Mouse (Mus musculus) layer of hippocampus, adult 2 months (tissue): ENCODE measurements at regions not wholly inside any gene's neighbourhood (a gene's known extent, or its start where the extent isn't known, plus 50 kb on each side); places are given as distances from the start of the nearest gene placed in this dataset.

Experiments used
- DNase-seq, 2 experiments: peaks; one replicate each; pipeline ENCODE4 v3.0.0; 2022; ENCODE audit warnings: low spot score in 2 of 2
- H3K27ac ChIP-seq: fragments of 200-600 bp; 2 replicates; pipeline ENCODE4 v1.8.1; 2022
- H3K4me3 ChIP-seq: fragments of 200-600 bp; 2 replicates; pipeline ENCODE4 v1.8.1; 2022; ENCODE audit warnings: mild to moderate bottlenecking
- CTCF ChIP-seq: fragments of 200-600 bp; conservative IDR thresholded peaks from 2 replicates; pipeline ENCODE4 v1.8.1; 2022; ENCODE audit warnings: antibody characterized with exemption, mild to moderate bottlenecking, moderate library complexity

- TF ChIP-seq CTCF: no peak
- Histone ChIP-seq H3K27ac (no peak overlapping the region), H3K4me3 (no peak overlapping the region)
- DNase-seq: no peak
Observed at GRCm38 (mm10) chr7:136402688-136403597, 491.5 kb upstream of the Mgmt start.

- DNase-seq: no peak
- TF ChIP-seq CTCF: no peak
- Histone ChIP-seq H3K4me3 (no peak overlapping the region), H3K27ac (no peak overlapping the region)
Observed at GRCm38 (mm10) chr7:136405391-136405790, 489.0 kb upstream of the Mgmt start.

GRCm38 (mm10) chr7:136406258-136407100 is 487.9 kb upstream of the Mgmt start:
- no peak for DNase-seq
- no peak for TF ChIP-seq CTCF
- no peak overlapping the region for H3K27ac ChIP-seq
- H3K4me3 ChIP-seq: no peak overlapping the region

- Histone ChIP-seq H3K4me3 (no peak overlapping the region), H3K27ac (no peak overlapping the region)
- no peak for DNase-seq
- no peak for TF ChIP-seq CTCF
Observed at GRCm38 (mm10) chr7:136414808-136415207, 479.6 kb upstream of the Mgmt start.

GRCm38 (mm10) chr7:136417327-136417726 is 477.1 kb upstream of the Mgmt start:
- TF ChIP-seq CTCF: no peak
- Histone ChIP-seq H3K27ac (no peak overlapping the region), H3K4me3 (no peak overlapping the region)
- no peak for DNase-seq

- TF ChIP-seq CTCF: no peak
- no peak for DNase-seq
- Histone ChIP-seq H3K27ac (no peak overlapping the region), H3K4me3 (no peak overlapping the region)
Observed at GRCm38 (mm10) chr7:136423846-136424531, 470.4 kb upstream of the Mgmt start.

- peak; percentile 52 for TF ChIP-seq CTCF
- DNase-seq: no peak
- H3K27ac ChIP-seq: no peak overlapping the region
- no peak overlapping the region for H3K4me3 ChIP-seq
Observed at GRCm38 (mm10) chr7:136427164-136427563, 467.2 kb upstream of the Mgmt start.

- Histone ChIP-seq H3K4me3 (no peak overlapping the region), H3K27ac (no peak overlapping the region)
- TF ChIP-seq CTCF: no peak
- no peak for DNase-seq
Observed at GRCm38 (mm10) chr7:136430085-136431011, 464.1 kb upstream of the Mgmt start.

GRCm38 (mm10) chr7:136433699-136434098 is 460.7 kb upstream of the Mgmt start:
- Histone ChIP-seq H3K27ac (0 out of 2 replicates have a peak overlapping the region, but pooled peaks have one; percentile 7), H3K4me3 (no peak overlapping the region)
- TF ChIP-seq CTCF: no peak
- DNase-seq: no peak

- no peak overlapping the region for H3K27ac ChIP-seq
- peak in 1 of 2 experiments; percentile 16 for DNase-seq
- no peak for TF ChIP-seq CTCF
- no peak overlapping the region for H3K4me3 ChIP-seq
Observed at GRCm38 (mm10) chr7:136434510-136434909, 459.9 kb upstream of the Mgmt start.

GRCm38 (mm10) chr7:136443436-136443835 is 451.0 kb upstream of the Mgmt start:
- Histone ChIP-seq H3K27ac (no peak overlapping the region), H3K4me3 (no peak overlapping the region)
- no peak for DNase-seq
- TF ChIP-seq CTCF: no peak

GRCm38 (mm10) chr7:136445091-136445490 is 449.3 kb upstream of the Mgmt start:
- no peak overlapping the region for H3K4me3 ChIP-seq
- no peak for TF ChIP-seq CTCF
- no peak for DNase-seq
- no peak overlapping the region for H3K27ac ChIP-seq
